Mouse (Mus musculus) testis, adult 2 months (tissue): ENCODE measurements around the gene Cnbp. TPM values are rescaled to one million over a fixed set of nuclear protein-coding genes. Genes with fewer than 3 reads are reported as not detected.

Experiments
- H3K27ac ChIP-seq: fragments of 200-500 bp; 2 replicates; pipeline ENCODE4 v1.5.1; 2012; ENCODE audit warnings: low read depth, low read length; ENCODE audit not compliant: control insufficient read depth, insufficient read depth
- H3K27me3 ChIP-seq: fragments of 200-500 bp; 2 replicates; pipeline ENCODE4 v1.6.1; 2012; ENCODE audit warnings: mild to moderate bottlenecking, low read length, moderate library complexity; ENCODE audit not compliant: control insufficient read depth, insufficient read depth
- H3K36me3 ChIP-seq: fragments of 200-500 bp; 2 replicates; pipeline ENCODE4 v1.6.1; 2012; ENCODE audit warnings: mild to moderate bottlenecking, low read length; ENCODE audit not compliant: control insufficient read depth, insufficient read depth
- H3K4me1 ChIP-seq: fragments of 200-500 bp; 2 replicates; pipeline ENCODE4 v1.6.1; 2012; ENCODE audit warnings: low read length; ENCODE audit not compliant: control insufficient read depth, insufficient read depth
- H3K4me3 ChIP-seq: fragments of 200-500 bp; 2 replicates; pipeline ENCODE4 v1.5.1; 2012; ENCODE audit warnings: low read depth, mild to moderate bottlenecking, low read length, moderate library complexity, mixed read lengths; ENCODE audit not compliant: control insufficient read depth
- CTCF ChIP-seq: fragments of 200-500 bp; IDR thresholded peaks from 2 replicates; pipeline ENCODE4 v1.5.1; 2012; ENCODE audit warnings: low read depth, mild to moderate bottlenecking, inconsistent platforms, low read length, moderate library complexity; ENCODE audit not compliant: control insufficient read depth, insufficient read depth, insufficient replicate concordance
- POLR2A ChIP-seq: fragments of 200-500 bp; IDR thresholded peaks from 2 replicates; pipeline ENCODE4 v1.6.1; 2012; ENCODE audit warnings: low read depth, mild to moderate bottlenecking, inconsistent platforms, low read length, moderate library complexity; ENCODE audit not compliant: control insufficient read depth
- polyA plus RNA-seq: library from polyadenylated mRNA; depleted of rRNA; stranded (reverse); fragments of >200 nt; gene quantifications from 2 replicates; pipeline ENCODE4 v1.2.3, GENCODE M21; 2012

The Cnbp gene
- polyA plus RNA-seq, 1 experiment, result 130 TPM

DNA sequence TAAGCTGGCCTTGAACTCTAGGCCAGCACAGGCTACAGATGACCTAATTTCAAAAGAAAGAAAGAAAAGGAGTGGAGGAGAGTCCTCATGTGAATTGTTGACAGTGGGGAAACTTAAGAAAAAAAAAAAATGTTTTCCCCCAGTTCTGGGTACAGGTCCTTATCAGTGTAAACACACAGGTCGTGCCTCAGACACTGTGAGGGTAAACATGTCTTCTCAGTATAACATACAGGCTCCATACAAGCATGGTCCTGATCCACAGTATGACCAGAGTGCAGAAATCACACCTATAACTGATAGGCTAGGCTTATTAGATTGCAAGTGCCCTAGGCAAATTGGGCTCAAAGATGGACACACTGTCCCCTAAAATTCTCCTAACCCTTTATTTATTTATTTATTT lies 19.5 kb upstream of the Cnbp start:
- TF ChIP-seq CTCF (no peak), POLR2A (no peak)
- H3K27me3 ChIP-seq, result no peaks in the 10 kb centered on the region
- H3K27ac ChIP-seq, result no peak overlapping the region
- no peaks in the 10 kb centered on the region for H3K36me3 ChIP-seq
- no peaks in the 10 kb centered on the region for H3K4me1 ChIP-seq
- no peak overlapping the region for H3K4me3 ChIP-seq

DNA sequence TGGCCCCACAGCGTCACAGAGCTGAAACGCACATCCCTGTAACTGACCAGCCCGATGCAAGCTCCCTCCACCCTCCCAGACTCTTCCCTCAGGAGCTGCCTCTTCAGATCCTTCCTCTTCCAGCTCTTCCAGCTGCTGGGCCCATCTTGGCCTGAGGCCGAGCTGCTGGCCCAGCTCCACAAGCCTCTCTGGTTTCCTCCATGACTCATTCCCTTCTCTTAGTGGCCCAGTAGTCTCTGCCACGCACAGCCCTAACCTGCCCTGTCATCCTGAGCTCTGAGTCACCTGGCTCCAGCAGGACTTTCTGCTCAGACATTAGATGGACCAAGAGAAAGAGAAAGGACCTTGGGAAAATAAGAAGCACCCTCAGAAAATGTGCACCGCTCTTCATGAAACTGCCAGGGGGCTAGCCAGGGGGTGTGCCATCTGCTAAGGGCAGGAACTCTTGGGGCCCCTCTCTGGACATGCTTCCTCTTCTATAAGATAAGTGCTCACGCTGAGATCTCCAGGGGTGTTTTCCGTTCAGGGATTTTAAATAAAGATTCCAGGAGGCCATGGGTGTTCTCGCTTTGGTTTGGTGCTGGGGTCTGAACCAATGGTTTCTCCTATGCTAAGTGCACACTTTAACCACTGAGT lies 18.1 kb upstream of the Cnbp start:
- H3K27ac ChIP-seq, result no peak overlapping the region

DNA sequence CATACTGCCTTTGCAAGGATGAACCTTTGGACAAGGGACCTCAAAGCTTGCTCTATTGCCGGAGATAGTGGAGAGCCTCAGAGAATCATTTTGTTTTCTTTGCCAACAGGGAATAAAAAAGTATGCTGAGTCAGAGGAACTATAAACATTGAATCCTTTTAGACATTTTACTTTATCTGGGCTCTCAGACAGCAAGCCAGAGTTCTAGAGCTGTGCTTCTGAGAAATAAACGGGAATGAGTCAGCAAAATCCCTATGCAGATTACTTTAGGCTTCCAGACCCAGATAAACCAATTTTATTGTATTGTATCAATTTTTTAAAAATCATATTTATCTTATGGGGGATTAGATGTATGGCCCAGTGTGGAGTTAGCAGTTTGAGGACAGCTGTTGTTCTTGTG lies 16.4 kb upstream of the Cnbp start:
- Histone ChIP-seq H3K27ac (no peak overlapping the region), H3K4me1 (no peaks in the 10 kb centered on the region), H3K36me3 (no peaks in the 10 kb centered on the region), H3K4me3 (no peak overlapping the region), H3K27me3 (no peaks in the 10 kb centered on the region)
- TF ChIP-seq POLR2A (no peak), CTCF (no peak)

More for the DNA sequence above, 18.1 kb upstream of the Cnbp start:
- no peak for TF ChIP-seq POLR2A
- no peak for TF ChIP-seq CTCF
- Histone ChIP-seq H3K36me3 (no peaks in the 10 kb centered on the region), H3K27me3 (no peaks in the 10 kb centered on the region), H3K4me1 (no peaks in the 10 kb centered on the region), H3K4me3 (no peak overlapping the region)

DNA sequence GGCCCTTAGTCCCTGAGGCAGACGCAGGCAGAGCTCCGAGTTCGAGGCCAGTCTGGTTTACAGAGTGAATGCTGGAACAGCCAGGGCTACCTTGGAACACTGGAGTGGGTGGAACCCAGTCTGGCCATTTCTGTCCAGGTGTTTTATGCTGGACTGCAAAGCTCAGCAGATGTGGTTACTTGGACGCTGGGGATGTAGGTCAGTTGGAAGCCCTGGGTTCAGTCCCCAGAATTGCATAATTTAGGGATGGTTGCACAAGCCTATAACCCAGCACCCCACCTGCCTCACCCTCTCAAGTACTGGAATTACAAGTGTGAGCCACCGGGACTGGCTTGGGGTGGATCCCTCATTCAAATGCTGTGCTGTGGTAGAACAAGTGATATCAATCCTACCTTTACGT lies 15.3 kb upstream of the Cnbp start:
- Histone ChIP-seq H3K4me3 (no peak overlapping the region), H3K27ac (no peak overlapping the region), H3K27me3 (no peaks in the 10 kb centered on the region), H3K4me1 (no peaks in the 10 kb centered on the region), H3K36me3 (no peaks in the 10 kb centered on the region)
- TF ChIP-seq POLR2A (no peak), CTCF (no peak)

DNA sequence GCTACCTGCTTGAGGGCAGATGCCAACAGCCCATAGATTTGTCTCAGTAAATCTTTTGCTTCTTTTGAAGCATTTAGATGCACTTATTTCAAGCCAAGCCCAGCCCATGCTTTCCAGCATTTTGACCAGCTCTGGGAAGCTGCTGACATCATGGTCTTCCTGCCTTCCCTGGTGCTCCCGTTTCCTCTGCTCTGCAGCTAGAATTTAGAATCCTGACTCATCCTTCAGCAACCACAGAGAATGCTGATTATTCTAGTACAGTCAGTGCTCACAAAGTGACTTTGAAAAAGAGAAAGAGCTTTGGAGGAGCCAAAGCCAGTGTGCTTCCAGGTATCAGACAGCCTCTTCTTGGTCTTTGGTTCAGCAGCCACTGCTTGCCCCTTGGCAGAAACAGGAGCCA lies 6.2 kb upstream of the Cnbp start:
- Histone ChIP-seq H3K27me3 (no peaks in the 10 kb centered on the region), H3K4me3 (no peak overlapping the region), H3K36me3 (no peaks in the 10 kb centered on the region), H3K27ac (no peak overlapping the region), H3K4me1 (no peaks in the 10 kb centered on the region)
- TF ChIP-seq CTCF, result no peak
- no peak for TF ChIP-seq POLR2A

DNA sequence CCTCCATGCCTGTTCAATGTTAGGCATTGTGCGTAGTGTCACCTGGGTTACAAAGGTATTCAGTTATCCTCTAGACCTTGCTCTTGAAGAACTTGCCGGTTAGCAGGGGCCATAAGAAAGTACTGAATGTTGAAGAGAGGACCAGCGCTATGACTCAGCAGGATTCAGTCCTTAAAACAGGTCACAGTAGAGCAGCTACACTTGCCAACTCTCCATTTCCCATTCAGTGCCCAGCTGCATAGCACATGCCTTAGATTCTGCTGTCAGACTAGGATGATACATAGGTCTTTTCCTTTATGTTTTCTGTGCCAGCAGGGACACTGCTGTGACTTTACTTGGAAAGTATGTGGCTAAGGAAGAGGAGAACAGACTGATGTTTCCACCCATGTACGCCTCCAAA lies 2.5 kb upstream of the Cnbp start:
- H3K36me3 ChIP-seq, result no peaks in the 10 kb centered on the region
- no peaks in the 10 kb centered on the region for H3K27me3 ChIP-seq
- H3K27ac ChIP-seq, result no peak overlapping the region
- no peak overlapping the region for H3K4me3 ChIP-seq
- peaks cover 6% of the 10 kb centered on the region for H3K4me1 ChIP-seq
- TF ChIP-seq CTCF (no peak), POLR2A (no peak)

DNA sequence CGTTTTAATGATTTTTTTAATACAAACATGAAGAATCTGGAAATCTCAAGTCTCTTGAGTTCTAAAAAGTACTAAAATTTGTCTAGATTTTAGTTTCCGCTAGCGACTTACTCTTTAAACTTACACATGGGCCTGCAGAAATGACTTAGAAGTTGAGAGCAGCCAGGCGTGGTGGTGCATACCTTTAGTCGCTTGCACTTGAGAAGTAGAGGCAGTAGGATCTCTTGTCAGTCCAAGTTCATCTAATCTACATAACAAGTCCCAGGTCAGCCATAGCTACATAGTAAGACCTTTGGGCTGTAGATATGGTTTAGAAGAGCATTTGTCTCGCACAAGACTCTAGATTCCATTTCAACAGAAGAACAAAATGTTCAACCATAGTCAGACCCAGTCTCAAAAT lies 965 bp upstream of the Cnbp start:
- Histone ChIP-seq H3K4me3 (no peak overlapping the region; the same call in 1 of the 2 replicates), H3K4me1 (peaks cover 6% of the 10 kb centered on the region), H3K27ac (no peak overlapping the region), H3K36me3 (no peaks in the 10 kb centered on the region), H3K27me3 (no peaks in the 10 kb centered on the region)
- TF ChIP-seq POLR2A (no peak), CTCF (no peak)
